Mouse (Mus musculus) CD4-positive, CD25-positive, alpha-beta regulatory T cell, adult 4 months (primary cell): ENCODE results near the gene Mff. TPM values are rescaled to one million over a fixed set of nuclear protein-coding genes. Genes with fewer than 3 reads are reported as not detected.

ENCODE experiments used
- ATAC-seq: one replicate; pipeline ENCODE4 v1.8.0; 2017
- polyA plus RNA-seq, 2 experiments: library from polyadenylated mRNA; unstranded; fragments of 100-300 nt; shearing (Covaris generic); gene quantifications; one replicate each; pipeline ENCODE4 v1.2.1; 2017

The Mff gene
- 100 to 1,000 TPM in 1 of 2 experiments, 10 to 100 TPM in 1; 82.4 to 102 TPM for polyA plus RNA-seq

GRCm38 (mm10) chr1:82724339-82725025 is at the start of gene Mff:
Gene Mff, plus strand, starts transcription at chr1:82724890.
- peak; percentile 97 for ATAC-seq

- ATAC-seq = no peak
Measured at GRCm38 (mm10) chr1:82686328-82686727, 38.4 kb upstream of the Mff start.

- no peak for ATAC-seq
Measured at GRCm38 (mm10) chr1:82686866-82687265, 37.8 kb upstream of the Mff start.

GRCm38 (mm10) chr1:82687931-82688330 is 36.8 kb upstream of the Mff start:
- no peak for ATAC-seq

GRCm38 (mm10) chr1:82695915-82696314 is 28.8 kb upstream of the Mff start:
- no peak for ATAC-seq

- ATAC-seq = no peak
Measured at GRCm38 (mm10) chr1:82717816-82718512, 6.7 kb upstream of the Mff start.

GRCm38 (mm10) chr1:82725026-82725874 is 560 bp downstream of the Mff start:
- peak; percentile 80 for ATAC-seq

GRCm38 (mm10) chr1:82725875-82726185 is 1.1 kb downstream of the Mff start:
- ATAC-seq = no peak

GRCm38 (mm10) chr1:82726482-82726881 is 1.8 kb downstream of the Mff start:
- no peak for ATAC-seq

GRCm38 (mm10) chr1:82733357-82733756 is 8.7 kb downstream of the Mff start:
- no peak for ATAC-seq

GRCm38 (mm10) chr1:82738066-82738465 is 13.4 kb downstream of the Mff start:
- no peak for ATAC-seq

- no peak for ATAC-seq
Measured at GRCm38 (mm10) chr1:82741539-82741938, 16.8 kb downstream of the Mff start.

- ATAC-seq = no peak
Measured at GRCm38 (mm10) chr1:82743962-82744361, 19.3 kb downstream of the Mff start.

GRCm38 (mm10) chr1:82746408-82746807 is 21.7 kb downstream of the Mff start:
- no peak for ATAC-seq

- no peak for ATAC-seq
Measured at GRCm38 (mm10) chr1:82747714-82748452, 23.2 kb downstream of the Mff start.

GRCm38 (mm10) chr1:82759520-82759919 is 34.8 kb downstream of the Mff start:
- no peak for ATAC-seq

GRCm38 (mm10) chr1:82761454-82762169 is 36.9 kb downstream of the Mff start:
- no peak for ATAC-seq

GRCm38 (mm10) chr1:82762274-82762673 is 37.6 kb downstream of the Mff start:
- ATAC-seq = no peak

- no peak for ATAC-seq
Measured at GRCm38 (mm10) chr1:82766227-82766626, 41.5 kb downstream of the Mff start.

GRCm38 (mm10) chr1:82766641-82767040 is 42.0 kb downstream of the Mff start:
- no peak for ATAC-seq

- ATAC-seq = no peak
Measured at GRCm38 (mm10) chr1:82768269-82768668, 43.6 kb downstream of the Mff start, which contains the start of gene Tm4sf20. Gene Tm4sf20, minus strand, starts transcription at chr1:82768461.

- ATAC-seq = no peak
Measured at GRCm38 (mm10) chr1:82771022-82771586, 46.4 kb downstream of the Mff start, which contains the start of gene Gm47791. Gene Gm47791, minus strand, starts transcription at chr1:82771243.
